Mouse (Mus musculus) embryonic facial prominence, embryonic 12.5 days (tissue): ENCODE measurements around the gene Ccdc43. TPM values are rescaled to one million over a fixed set of nuclear protein-coding genes. Genes with fewer than 3 reads are reported as not detected.
A peak's percentile ranks its signal among the peaks of the same experiment; 100 is the strongest.

Source experiments
- ATAC-seq: fragments of 200-750 bp; cut with Nextera tagmentation; 2 replicates; pipeline ENCODE4 v1.8.0; 2017; ENCODE audit not compliant: insufficient number of reproducible peaks, insufficient read depth, low FRiP score, low TSS enrichment
- H3K27ac ChIP-seq: fragments of 300-500 bp; sonication (generic); 2 replicates; pipeline ENCODE4 v1.5.1; 2016; ENCODE audit warnings: mild to moderate bottlenecking
- H3K27me3 ChIP-seq: fragments of 300-500 bp; sonication (generic); 2 replicates; pipeline ENCODE4 v1.6.1; 2016; ENCODE audit warnings: mild to moderate bottlenecking, moderate library complexity
- H3K36me3 ChIP-seq: fragments of 300-500 bp; sonication (generic); 2 replicates; pipeline ENCODE4 v1.6.1; 2016; ENCODE audit warnings: mild to moderate bottlenecking
- H3K4me1 ChIP-seq: fragments of 300-500 bp; sonication (generic); 2 replicates; pipeline ENCODE4 v1.6.1; 2016
- H3K4me2 ChIP-seq: fragments of 300-500 bp; sonication (generic); replicated peaks from 2 replicates; pipeline ENCODE4 v1.6.1; 2016; ENCODE audit warnings: mild to moderate bottlenecking, moderate library complexity
- H3K4me3 ChIP-seq: fragments of 300-500 bp; sonication (generic); 2 replicates; pipeline ENCODE4 v1.5.1; 2016; ENCODE audit warnings: mild to moderate bottlenecking
- H3K9ac ChIP-seq: fragments of 300-500 bp; sonication (generic); 2 replicates; pipeline ENCODE4 v1.6.1; 2016; ENCODE audit warnings: mild to moderate bottlenecking, moderate library complexity
- H3K9me3 ChIP-seq: fragments of 300-500 bp; sonication (generic); 2 replicates; pipeline ENCODE4 v1.6.1; 2016; ENCODE audit warnings: mild to moderate bottlenecking, moderate library complexity
- WGBS: fragments of 180-500 bp; shearing (Covaris S2); methylation state at CpG from one replicate; pipeline ENCODE4 v1.1.7; 2016; 5-methylcytosine and 5-hydroxymethylcytosine counted together
- polyA plus RNA-seq: library from polyadenylated mRNA; unstranded; fragments of >200 nt; fragmentation: Nextera tagmentation; extraction: Ambion mirVana; gene quantifications from 2 replicates; pipeline ENCODE4 v1.2.1, GENCODE M21; 2016

Ccdc43 gene
- polyA plus RNA-seq, result 49.3 and 52.1 TPM in 2 replicates

DNA sequence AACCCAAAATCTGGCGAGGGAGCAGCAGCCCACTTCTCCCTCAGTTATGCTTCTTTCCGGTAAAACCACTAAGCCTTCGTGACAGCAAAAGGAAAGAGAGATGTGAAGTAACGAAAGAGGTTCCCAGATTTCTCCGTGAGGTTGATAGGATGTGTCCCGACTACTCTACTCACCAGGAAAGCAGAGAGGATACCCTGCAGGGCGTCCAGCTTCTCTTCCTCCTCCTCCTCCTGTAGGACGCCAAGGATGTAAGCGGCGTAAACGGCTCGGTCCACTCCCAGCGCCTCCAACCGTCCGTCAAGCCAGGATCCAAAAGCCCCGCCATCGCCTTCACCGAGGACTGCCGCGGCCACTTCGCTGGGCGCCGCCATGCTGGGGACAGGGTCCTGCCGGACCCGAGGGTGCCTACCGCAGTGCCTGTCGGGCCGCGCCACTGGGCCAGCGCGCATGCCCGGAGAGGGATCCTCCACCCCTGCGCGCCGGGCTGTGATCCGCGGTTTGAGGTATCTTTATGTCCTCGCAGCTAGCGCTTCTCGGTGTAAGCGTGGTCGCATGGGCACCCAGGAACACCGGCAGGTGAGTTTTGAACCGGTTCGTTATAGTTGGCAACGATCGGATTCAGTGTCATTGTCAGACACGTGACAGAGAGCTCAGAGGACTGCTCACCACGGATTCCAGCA lies at the start of gene Ccdc43:
TSS of gene Ccdc43 (minus strand) at position 445 of the 680 bp plus-strand sequence.
- Histone ChIP-seq H3K9ac (peak within 1 kb of the TSS; percentile 82), H3K4me1 (peaks cover 18% of the 10 kb centered on the region), H3K27me3 (no peaks in the 10 kb centered on the region), H3K27ac (peak within 1 kb of the TSS; percentile 69), H3K36me3 (peaks cover 8% of the 10 kb centered on the region), H3K4me2 (peak within 1 kb of the TSS; percentile 80), H3K4me3 (peak within 1 kb of the TSS; percentile 80), H3K9me3 (no peaks in the 10 kb centered on the region)
- peak; percentile 95 for ATAC-seq
- under 1% methylated on average over 49 of the region's 49 CpGs for WGBS

DNA sequence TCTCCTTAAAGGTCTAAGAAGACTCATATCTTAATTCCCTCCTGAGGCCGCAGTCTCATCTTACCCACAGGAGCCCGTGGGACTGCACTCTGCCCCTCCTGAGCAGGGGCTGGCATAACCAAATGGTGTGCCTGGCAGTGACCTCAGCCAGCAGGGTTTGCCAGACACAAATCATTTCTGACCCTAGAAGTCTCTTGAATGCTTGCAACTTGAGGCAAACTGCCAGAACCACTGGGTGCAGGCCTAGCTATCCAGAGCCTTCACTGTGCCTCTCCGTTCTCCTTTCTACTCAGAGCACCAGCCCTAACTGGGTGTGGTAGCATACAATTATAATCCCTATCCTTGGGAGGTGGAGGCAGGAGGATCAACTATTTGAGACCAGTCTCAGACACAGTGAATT lies 47.2 kb upstream of the Ccdc43 start:
- Histone ChIP-seq H3K4me1 (peaks cover 7% of the 10 kb centered on the region), H3K4me2 (no peak overlapping the region), H3K9ac (no peak overlapping the region), H3K27me3 (0 out of 2 replicates have a peak, but pooled peaks cover 3% of the 10 kb centered on the region), H3K27ac (no peak overlapping the region), H3K36me3 (no peaks in the 10 kb centered on the region), H3K4me3 (no peak overlapping the region), H3K9me3 (no peaks in the 10 kb centered on the region)
- 80% methylated on average over 3 of the region's 3 CpGs for WGBS
- no peak for ATAC-seq

DNA sequence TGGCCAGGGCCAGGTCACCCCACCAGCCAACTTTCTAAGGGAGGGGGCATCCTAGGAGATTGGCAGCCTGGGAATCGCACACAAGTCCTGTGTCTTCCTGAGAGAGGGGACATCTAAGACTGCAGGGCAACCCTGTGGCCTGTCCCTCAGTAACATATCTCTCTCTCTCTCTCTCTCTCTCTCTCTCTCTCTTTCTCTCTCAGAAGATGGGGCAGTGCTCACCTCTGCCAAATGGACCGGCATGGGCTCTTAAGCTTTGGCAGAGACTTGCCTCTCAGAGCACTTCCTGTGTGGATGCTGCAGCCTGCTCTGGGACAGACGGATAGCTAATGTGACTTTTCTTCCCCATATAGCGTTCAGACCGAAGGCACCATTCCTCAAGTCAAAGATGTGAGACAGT lies 45.3 kb upstream of the Ccdc43 start:
- H3K36me3 ChIP-seq, result no peaks in the 10 kb centered on the region
- no peak overlapping the region for H3K9ac ChIP-seq
- H3K4me3 ChIP-seq, result no peak overlapping the region
- 72% methylated on average over 5 of the region's 5 CpGs for WGBS
- no peak for ATAC-seq
- peaks cover 12% of the 10 kb centered on the region for H3K4me1 ChIP-seq
- no peaks in the 10 kb centered on the region for H3K9me3 ChIP-seq
- H3K4me2 ChIP-seq, result no peak overlapping the region
- H3K27me3 ChIP-seq, result peaks cover 8% of the 10 kb centered on the region; the same call in 1 of the 2 replicates
- no peak overlapping the region for H3K27ac ChIP-seq

DNA sequence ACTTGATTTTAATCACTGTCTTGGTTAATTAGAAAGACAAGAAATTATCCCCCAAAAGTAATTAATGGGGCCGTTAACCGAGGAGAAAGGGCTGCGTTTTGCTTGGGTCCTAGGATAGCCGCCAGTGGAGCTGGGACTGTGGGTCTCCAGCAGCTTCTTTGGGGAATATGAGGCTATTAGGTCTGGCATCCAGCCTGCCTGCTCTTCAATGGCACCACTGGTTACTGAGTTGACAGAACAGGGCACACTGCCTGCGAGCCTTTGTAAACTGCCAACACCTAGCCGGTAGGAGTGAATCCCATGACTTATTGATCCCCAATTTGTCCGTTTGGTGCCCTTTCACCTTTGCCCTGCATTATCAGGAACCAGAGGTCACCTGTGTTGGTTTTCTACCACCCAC lies 44.5 kb upstream of the Ccdc43 start:
- 53% methylated on average over 7 of the region's 7 CpGs for WGBS
- Histone ChIP-seq H3K27ac (no peak overlapping the region), H3K4me1 (peaks cover 12% of the 10 kb centered on the region), H3K4me2 (no peak overlapping the region), H3K36me3 (no peaks in the 10 kb centered on the region), H3K4me3 (no peak overlapping the region), H3K27me3 (peaks cover 8% of the 10 kb centered on the region; the same call in 1 of the 2 replicates), H3K9ac (no peak overlapping the region), H3K9me3 (no peaks in the 10 kb centered on the region)
- no peak for ATAC-seq

DNA sequence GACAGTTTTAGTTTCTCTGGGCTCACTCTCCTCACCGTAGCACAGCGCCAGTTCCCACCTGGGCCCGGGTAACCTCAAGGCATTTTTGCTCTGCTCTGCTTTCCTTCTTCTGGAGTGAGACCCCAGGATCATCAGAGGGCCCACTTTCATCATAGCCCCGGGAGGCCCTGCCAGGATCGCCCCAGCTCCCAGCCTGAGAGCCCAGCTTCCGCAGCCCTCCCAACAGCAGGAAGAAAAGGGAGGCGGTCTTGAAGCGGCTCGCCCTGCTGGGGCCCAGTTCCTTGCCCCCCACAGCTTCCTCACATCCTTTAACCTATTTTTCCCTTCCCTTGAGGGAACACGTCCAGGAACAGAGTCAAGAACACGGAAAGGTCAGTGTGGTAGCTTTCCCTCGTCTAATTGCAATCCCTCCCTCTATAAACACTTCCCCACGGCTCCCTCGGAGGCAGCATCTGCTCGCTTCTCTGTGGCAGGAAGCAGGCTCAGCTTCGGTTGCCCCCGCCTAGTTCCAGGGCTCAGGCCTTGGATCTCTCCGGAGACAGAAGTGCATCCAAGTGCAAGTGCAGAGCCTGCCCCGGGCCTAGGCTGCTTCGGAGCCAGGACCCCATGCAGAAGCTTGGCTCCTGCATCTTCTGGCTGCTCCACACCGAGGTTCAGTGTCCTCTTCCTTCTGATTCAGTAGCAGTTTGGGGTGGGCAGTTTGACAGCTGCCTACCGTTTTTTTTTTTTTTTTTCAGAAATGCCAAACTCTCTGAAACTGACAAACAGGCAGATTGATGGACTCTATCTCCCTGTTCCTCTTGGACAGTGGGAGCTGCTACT lies 43.8 kb upstream of the Ccdc43 start:
- peaks cover 8% of the 10 kb centered on the region; the same call in 1 of the 2 replicates for H3K27me3 ChIP-seq
- no peak overlapping the region for H3K4me3 ChIP-seq
- 9% methylated on average over 22 of the region's 22 CpGs for WGBS
- H3K4me2 ChIP-seq, result peak overlapping the region; percentile 26
- 0 out of 2 replicates have a peak overlapping the region, but pooled peaks have one; percentile 0 for H3K9ac ChIP-seq
- no peaks in the 10 kb centered on the region for H3K9me3 ChIP-seq
- no peak overlapping the region for H3K27ac ChIP-seq
- H3K36me3 ChIP-seq, result no peaks in the 10 kb centered on the region
- no peak for ATAC-seq
- peaks cover 12% of the 10 kb centered on the region for H3K4me1 ChIP-seq

DNA sequence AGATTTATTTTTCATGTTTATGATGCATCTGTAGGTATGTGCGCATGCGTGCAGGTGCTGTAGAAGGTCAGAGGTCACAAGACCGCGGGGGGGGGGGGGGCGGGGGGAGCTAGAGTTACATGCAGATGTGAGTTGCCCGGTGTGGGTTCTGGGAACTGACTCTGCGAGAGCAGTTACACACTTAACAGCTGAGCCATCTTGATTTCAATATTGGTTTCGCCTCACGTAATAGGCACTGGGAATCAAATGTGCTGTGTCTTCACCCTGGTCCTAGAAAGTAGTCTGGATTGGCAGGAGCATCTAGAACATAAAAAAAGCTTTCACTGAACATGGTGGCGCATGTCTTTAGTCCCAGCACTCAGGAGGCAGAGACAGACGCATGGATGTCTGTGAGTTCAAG lies 43.1 kb upstream of the Ccdc43 start:
- Histone ChIP-seq H3K36me3 (no peaks in the 10 kb centered on the region), H3K27me3 (peaks cover 8% of the 10 kb centered on the region; the same call in 1 of the 2 replicates), H3K9me3 (no peaks in the 10 kb centered on the region), H3K27ac (no peak overlapping the region), H3K9ac (no peak overlapping the region), H3K4me1 (peaks cover 12% of the 10 kb centered on the region), H3K4me3 (no peak overlapping the region), H3K4me2 (no peak overlapping the region)
- no peak for ATAC-seq
- 38% methylated on average over 11 of the region's 11 CpGs for WGBS

DNA sequence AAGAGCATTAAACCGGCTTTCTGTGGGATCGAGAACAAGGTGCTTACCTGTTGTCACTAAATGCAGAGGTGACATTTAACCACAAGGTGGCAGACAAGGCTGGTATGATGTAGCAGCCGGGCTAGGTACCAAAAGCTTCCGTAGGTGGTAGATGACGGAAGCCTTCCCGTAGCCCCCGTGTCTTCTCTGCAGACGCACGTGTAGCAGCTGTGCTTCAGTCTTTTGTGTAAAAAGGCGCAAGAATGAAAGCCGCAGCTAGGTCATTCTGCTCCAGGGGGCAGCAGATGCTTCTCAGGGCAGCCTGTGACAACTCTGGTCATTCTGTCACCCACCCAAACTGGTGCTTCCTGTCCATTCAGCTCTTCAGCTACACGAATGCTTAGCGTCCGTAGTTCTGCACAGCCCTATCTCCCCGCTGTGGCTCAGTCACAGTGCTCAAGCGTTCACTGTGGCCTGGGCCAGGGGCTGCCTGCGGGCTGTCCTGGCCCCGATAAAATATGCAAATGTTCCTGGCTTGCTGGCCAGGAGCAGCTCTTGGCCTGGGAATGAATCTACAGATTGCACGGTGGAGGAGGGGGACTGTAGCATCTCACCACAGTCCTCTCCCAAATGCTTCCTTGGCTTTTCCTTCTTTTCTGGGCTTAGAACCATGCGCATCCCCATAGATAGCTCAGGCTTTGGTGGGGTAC lies 41.8 kb upstream of the Ccdc43 start:
- no peaks in the 10 kb centered on the region for H3K36me3 ChIP-seq
- H3K9me3 ChIP-seq, result no peaks in the 10 kb centered on the region
- no peak overlapping the region for H3K9ac ChIP-seq
- H3K4me3 ChIP-seq, result peak overlapping the region; percentile 23
- no peak overlapping the region for H3K27ac ChIP-seq
- peaks cover 8% of the 10 kb centered on the region; the same call in 1 of the 2 replicates for H3K27me3 ChIP-seq
- ATAC-seq, result peak; percentile 42; the same call in 1 of the 2 replicates
- H3K4me1 ChIP-seq, result peaks cover 12% of the 10 kb centered on the region
- H3K4me2 ChIP-seq, result peak overlapping the region; percentile 60
- 5% methylated on average over 20 of the region's 20 CpGs for WGBS

DNA sequence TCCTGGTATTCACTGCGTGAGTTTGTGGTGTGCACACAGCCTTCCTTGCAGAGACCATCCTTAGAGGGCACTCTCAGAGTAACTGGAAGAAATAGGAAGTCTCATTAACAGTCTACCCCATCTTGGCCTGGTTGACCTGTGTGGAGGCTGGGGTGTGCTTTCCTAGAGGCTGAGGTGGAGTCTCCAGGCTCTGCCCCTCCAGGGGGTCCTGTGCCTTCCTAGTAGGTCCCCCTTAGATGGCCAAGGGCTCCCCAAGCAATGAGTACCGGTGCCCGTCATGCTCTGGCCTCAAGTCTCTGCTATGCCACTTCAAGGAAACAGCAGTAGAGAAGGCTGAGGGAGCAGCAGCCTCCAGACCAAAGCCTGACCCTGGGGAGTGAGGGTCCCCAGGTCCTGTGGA lies 40.5 kb upstream of the Ccdc43 start:
- Histone ChIP-seq H3K27me3 (peaks cover 8% of the 10 kb centered on the region; the same call in 1 of the 2 replicates), H3K9ac (no peak overlapping the region), H3K4me3 (no peak overlapping the region), H3K27ac (no peak overlapping the region), H3K4me2 (no peak overlapping the region), H3K9me3 (no peaks in the 10 kb centered on the region), H3K4me1 (peaks cover 12% of the 10 kb centered on the region), H3K36me3 (no peaks in the 10 kb centered on the region)
- 84% methylated on average over 3 of the region's 3 CpGs for WGBS
- no peak for ATAC-seq

DNA sequence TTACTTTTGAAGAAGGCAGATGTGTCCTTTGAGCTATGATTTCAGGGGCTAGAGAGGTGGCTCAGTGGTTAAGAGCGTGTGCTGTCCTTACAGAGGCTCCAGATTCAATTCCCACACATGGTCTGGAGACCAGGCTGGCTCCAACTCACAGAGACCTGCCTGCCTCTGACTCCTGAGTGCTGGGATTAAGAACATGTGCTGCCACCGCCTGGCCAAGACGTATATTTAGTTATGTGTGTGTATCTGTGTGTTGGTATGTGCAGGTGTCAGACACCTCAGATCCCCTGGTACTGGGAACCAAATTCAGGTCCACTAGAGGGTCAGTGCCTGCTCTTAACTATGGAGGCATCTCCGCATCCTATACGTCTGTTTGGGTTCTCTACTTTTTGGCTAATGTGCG lies 37.4 kb upstream of the Ccdc43 start:
- peaks cover 5% of the 10 kb centered on the region; the same call in 1 of the 2 replicates for H3K4me1 ChIP-seq
- no peak overlapping the region for H3K4me3 ChIP-seq
- 97% methylated on average over 6 of the region's 6 CpGs for WGBS
- ATAC-seq, result no peak
- no peak overlapping the region for H3K27ac ChIP-seq
- H3K9ac ChIP-seq, result no peak overlapping the region
- H3K4me2 ChIP-seq, result no peak overlapping the region
- no peaks in the 10 kb centered on the region for H3K36me3 ChIP-seq
- H3K9me3 ChIP-seq, result no peaks in the 10 kb centered on the region
- peaks cover 4% of the 10 kb centered on the region; the same call in 1 of the 2 replicates for H3K27me3 ChIP-seq

DNA sequence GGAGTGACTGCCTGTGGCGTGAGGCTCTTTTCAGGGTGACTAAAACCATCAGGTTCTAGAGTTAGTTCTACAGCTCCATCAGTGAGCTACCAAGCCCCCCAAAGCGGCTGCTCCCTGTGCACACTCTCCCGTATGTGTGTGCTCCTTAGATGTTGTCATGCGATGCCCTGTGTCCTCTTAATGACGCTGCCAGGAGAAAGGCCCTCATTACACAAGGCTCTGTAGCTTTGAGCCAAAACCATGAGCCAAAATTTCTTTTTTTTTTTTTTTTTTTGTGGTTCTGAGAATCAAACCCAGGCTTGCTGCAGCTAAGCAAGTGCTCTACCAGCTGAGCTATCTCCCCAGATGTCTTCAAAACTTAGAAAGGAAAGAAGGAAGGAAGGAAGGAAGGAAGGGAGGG lies 35.6 kb upstream of the Ccdc43 start:
- H3K36me3 ChIP-seq, result no peaks in the 10 kb centered on the region
- no peak overlapping the region for H3K27ac ChIP-seq
- no peak overlapping the region for H3K4me3 ChIP-seq
- no peak overlapping the region for H3K9ac ChIP-seq
- H3K4me2 ChIP-seq, result no peak overlapping the region
- peaks cover 3% of the 10 kb centered on the region; the same call in 1 of the 2 replicates for H3K27me3 ChIP-seq
- ATAC-seq, result no peak
- H3K9me3 ChIP-seq, result no peaks in the 10 kb centered on the region
- 63% methylated on average over 5 of the region's 5 CpGs for WGBS
- no peaks in the 10 kb centered on the region for H3K4me1 ChIP-seq

DNA sequence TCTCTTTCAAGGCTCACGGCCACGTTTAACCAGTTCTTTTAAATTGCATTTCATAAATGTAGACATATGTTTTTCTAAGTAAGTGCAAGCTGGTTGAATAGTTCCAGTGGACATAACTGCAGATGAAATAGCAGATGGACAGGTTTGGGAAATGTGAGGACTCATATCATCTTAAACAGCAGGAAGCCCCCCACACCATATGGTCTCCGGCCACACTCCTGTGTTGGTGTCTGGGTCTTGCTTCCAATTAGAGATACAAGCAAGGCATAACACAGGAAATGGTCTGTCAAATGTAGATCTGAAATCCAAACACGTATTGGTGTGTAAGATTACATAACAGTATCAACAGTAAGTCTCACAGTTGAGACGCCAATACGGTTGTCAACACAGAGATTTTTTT lies 33.8 kb upstream of the Ccdc43 start:
- no peak overlapping the region for H3K27ac ChIP-seq
- 77% methylated on average over 6 of the region's 6 CpGs for WGBS
- no peaks in the 10 kb centered on the region for H3K36me3 ChIP-seq

More for the DNA sequence above, 33.8 kb upstream of the Ccdc43 start:
- H3K9me3 ChIP-seq, result no peaks in the 10 kb centered on the region
- no peak for ATAC-seq
- H3K4me3 ChIP-seq, result no peak overlapping the region
- H3K27me3 ChIP-seq, result no peaks in the 10 kb centered on the region
- H3K9ac ChIP-seq, result no peak overlapping the region
- H3K4me1 ChIP-seq, result no peaks in the 10 kb centered on the region
- H3K4me2 ChIP-seq, result no peak overlapping the region
